Mouse (Mus musculus): ENCODE data around the gene Agap1.

Agap1 gene

DNA sequence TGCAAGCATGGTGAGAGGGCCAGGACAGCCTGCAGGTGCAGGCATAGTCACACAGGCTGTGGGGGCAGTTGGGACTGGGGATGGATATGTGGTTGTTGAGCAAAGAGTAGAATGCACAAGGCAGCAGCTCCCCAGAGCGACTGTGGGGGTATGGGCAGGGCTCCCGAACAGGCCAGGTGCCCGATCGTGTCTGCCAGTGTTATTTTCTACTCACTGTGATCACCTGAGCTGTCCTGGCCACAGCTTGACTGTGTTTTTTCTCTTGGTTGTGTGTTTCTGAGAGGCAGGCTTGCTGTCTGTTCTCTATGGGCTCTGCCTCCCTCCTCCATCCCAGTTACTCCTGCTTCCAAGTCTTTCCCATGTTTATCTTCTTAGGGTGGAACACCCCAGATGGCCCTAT lies 154.2 kb downstream of the Agap1 start:
- in situ Hi-C loops (cut with MboI; ENCODE audit: unreplicated experiment in 2 of 2) = no loop called here

DNA sequence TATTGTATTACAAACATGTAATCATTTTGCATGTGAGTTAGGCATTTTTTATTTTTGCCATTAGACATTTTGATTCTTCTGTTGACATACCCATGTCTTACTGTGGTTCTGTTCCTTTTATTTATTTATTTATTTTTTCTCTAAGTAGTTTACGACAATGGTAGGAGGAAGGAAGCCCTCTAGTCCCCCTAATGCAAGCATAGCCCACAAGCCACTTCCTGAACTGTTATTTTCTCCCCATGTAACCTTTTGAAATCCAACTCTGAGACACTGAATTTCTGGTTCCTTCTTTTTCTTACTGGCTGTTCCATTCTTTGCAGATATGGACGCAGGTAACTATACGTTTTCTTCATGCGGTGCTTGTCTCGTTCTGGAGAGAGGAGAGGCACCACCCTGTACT lies 155.4 kb downstream of the Agap1 start:
- in situ Hi-C loops (cut with MboI; ENCODE audit: unreplicated experiment in 2 of 2) = no loop called here

DNA sequence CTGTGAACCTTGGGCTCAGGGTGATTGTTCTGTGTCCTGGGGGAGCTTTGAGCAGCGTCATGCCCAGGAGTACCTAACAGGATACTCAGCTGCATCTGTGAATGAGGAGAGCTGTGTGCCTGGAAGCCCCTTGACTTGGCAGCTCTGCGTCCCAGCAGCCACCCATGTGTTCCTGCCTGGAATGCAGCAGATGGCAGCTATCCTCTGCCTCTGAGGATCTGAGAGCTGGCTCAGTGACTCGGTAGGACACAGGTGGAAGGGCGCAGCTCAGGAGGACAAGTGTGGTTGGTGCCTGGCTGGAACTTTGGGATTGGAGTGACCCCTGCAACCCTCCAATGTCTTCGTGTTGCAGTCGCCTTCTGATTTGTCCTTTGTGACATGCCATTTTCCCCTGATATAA lies 156.9 kb downstream of the Agap1 start:
- in situ Hi-C loops (cut with MboI; ENCODE audit: unreplicated experiment in 2 of 2) = no loop called here

DNA sequence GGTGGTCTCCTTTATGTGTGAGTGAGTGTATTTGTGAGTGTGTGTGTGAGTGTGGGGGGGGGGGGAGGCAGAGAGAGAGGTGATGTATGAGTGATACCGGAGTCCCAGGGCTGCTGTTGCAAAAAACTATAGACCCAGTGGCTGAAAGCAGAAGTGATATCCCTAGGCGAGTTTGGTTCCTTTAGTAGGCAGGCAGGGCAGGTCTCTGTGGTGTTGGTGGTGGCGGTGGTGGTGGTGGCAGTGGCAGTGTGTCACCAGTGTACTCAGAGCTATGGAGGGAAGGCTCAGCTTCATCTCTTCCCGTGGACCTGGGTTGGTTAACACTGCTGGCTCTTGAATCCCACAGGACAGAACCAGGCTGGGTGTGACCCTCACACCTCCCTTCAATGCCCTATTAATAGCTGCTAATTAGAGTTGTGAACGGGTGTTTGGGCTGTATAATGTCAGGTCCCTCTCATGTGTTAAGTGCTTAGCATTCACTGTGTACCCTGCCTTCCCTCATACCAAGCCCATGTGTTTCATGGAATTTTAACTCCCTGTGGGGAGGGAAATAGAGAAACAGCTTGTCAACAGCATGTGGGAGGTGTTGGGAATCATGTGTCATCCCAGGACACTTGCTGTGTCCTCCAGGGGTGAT lies 158.7 kb downstream of the Agap1 start:
- in situ Hi-C loops (cut with MboI; ENCODE audit: unreplicated experiment in 2 of 2) = no loop called here

DNA sequence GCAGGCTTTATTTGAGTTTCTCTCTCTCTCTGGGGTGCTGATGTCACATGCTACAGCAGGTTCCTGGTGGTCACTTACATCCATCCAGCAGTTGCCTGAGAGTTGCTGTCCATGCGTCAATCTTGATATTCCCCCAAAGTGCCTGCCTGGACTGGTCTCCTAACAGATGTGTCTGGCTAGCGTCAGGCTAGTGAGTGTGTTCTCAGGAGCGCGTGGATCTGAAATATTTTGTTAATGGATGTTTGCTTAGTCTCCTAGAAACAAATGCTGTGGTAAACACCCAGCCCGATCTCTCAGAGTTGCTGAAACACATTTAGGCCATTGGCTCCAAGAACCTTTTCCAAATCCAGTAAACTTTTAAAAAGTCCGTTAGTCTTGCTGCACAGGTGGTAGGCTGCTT lies 161.9 kb downstream of the Agap1 start:
- in situ Hi-C loops (cut with MboI; ENCODE audit: unreplicated experiment in 2 of 2) = no loop called here

DNA sequence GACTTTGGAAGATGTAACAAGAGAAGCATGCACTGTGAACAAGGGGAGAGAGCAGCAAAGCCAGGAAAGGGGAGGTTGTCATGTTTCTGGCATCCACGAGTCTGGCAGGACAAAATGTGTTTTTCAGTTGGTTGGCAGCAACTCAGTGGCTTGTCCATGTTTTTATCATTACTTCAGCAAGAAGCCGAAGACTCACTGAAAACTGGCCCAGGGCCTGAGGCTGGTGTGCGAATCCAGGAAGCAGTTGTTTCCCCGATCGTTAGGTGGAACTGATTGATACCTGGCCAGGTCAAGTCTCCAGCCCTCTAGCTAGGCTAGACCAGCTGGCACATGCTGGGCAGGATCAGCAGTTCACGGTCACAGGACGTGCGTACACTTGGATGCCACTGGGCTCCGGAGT lies 162.7 kb downstream of the Agap1 start:
- in situ Hi-C loops (cut with MboI; ENCODE audit: unreplicated experiment in 2 of 2) = no loop called here

DNA sequence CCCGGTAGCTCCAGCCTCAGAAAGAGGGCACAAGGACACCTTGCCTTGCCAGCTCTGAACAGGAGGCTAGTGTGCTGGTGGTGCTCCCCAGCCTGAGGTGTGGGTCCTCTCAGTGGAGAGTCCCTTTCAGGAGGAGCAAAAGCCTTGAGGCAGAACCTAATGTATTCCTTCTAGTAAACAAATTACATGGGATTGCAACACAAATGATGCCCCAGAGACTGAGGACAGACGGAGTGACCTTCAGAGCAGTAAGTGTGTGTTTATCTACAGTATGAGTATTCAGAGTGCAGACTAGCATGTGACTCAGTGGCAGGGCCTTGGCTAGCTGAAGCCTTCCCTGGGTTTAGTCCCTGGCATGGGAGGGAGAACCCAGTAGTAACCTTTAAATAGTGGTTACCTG lies 165.4 kb downstream of the Agap1 start:
- in situ Hi-C loops (cut with MboI; ENCODE audit: unreplicated experiment in 2 of 2) = no loop called here

DNA sequence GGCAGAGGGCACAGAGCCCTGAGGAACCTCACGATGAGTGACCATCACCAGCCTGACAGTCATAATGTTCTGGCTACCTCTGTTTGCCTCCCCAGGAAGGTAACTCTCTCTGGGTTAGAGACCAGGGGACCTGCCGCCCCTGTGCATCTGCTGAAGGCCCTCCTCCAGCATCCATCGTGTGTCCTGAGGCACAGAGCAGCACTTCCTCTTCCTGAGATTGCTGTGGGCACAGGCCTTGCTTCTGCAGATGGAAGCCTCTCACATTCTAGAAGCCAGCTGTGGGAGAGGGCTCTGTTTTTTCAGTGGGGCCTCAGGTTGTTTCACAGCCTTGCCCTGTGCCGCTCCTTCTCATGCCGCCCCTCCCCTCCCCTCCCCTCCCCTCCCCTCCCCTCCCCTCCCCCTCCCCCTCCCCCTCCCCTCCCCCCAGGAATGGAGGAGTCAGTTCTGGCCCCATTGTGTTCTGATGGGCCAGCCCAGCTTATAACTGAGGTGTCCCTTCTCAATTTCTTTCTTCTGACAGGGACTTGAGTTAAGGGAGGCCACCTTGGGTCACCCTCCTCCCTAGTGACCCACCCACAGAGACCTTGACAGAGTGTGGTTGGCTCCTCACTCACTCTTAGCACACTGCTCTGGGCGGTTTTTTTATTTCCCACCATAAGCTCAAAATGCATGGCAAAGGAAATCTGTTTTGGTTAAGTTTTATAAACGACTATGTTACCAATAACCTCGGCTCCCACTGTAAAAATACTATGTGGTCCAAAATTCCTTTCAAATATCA lies 166.6 kb downstream of the Agap1 start:
- in situ Hi-C loops (cut with MboI; ENCODE audit: unreplicated experiment in 2 of 2) = no loop called here

DNA sequence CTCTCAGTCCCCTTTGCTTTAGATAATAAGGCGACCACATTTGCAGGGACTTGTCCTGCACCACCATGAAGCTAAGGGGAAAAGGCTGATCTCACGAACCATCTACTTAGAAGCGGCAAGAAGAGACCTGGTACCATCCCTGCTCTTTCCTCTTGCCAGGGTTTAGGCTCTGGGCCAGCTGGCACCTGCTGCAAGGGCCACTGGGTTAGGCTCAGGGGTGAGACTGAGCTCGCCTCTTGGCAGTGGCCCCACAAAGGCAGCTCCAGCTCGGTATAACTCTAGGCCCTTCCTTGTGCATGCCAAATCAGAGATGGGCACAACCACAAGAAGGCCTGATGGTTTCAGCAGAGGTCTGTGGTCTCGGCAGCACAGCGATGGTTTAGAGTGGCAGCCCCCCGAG lies 167.3 kb downstream of the Agap1 start:
- in situ Hi-C loops (cut with MboI; ENCODE audit: unreplicated experiment in 2 of 2) = no loop called here

DNA sequence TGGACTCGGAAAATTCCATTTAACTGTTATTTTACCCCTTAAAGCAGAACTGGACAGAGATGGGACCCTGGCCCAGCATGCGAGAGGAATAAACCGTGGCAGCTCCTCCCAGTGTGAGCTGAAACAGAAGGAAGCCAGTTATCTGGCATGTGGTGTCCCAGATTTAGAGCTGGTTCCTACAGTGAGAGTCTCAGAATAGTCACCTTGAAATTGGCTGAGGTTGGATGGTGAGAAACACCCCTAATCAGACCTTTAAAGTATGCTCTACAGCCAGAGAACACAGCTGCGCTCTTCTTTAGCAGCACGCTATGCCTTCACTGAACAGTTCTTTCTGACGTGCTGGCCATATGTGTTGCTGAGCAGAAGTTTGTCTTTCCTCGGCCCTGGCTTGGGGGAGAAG lies 168.2 kb downstream of the Agap1 start:
- in situ Hi-C loops (cut with MboI; ENCODE audit: unreplicated experiment in 2 of 2) = no loop called here

DNA sequence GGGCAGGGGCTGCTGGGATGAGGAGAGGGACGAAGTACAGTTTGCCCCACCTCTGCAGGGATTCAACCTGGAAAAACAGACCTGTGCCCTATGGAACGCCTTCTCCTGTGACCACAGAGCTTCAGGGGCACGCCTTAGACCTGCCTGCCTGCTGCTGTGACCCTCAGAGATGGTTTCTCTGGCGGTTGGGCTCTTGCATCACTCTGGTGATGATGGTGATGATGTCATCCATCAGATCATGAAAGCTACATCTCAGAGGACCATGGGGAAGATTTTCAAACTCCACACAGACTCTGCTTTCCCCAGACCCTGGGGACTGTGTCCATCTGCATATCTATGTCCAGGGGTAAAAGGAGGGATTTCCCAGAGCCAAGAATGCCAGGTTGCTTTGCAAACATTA lies 170.7 kb downstream of the Agap1 start:
- in situ Hi-C loops (cut with MboI; ENCODE audit: unreplicated experiment in 2 of 2) = loop anchor here in 1 of 2 experiments (25.0 kb wide), 1 partner anchor 962 kb away; no protein-coding TSS in a partner anchor

DNA sequence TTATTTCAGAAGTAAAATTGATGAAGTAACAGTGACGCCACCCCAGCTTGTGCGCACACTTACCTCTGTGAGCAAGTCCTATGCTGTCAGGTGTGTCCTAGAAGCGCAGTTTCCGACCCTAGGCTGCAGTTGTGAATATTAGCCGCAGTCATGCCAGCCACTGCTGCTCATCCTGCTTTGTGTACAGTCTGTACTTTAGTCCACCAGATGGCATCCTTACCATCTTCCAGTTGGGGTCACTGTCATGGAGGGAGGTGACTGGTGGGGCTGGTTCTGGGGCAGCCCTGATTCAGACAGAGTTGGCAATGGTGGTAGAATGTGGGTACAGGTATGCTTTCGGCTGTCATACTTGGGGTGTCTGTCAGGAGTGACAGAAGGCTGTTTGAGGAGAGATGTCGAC lies 171.4 kb downstream of the Agap1 start:
- in situ Hi-C loops (cut with MboI; ENCODE audit: unreplicated experiment in 2 of 2) = loop anchor here in 1 of 2 experiments (25.0 kb wide), 1 partner anchor 961 kb away; no protein-coding TSS in a partner anchor

DNA sequence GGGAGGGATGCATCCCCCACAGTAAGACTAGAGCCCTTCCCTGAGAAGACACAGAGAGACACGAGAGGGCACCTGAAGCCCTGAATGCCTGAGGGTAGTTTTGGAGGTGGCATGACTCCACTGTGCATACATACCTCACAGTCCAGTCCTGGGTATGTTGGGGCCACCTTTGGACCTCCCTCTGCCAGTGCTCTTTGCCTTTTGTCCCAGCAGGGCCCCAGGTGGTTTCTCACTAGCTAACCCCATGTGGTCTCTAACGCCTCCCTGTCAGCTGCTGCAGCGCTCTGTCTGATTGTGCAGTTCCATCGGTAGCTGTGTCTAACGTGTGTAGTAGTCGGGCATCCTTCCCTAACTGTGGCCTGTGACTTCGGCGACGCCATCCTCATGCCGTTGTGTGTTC lies 172.3 kb downstream of the Agap1 start:
- in situ Hi-C loops (cut with MboI; ENCODE audit: unreplicated experiment in 2 of 2) = loop anchor here in 1 of 2 experiments (25.0 kb wide), 1 partner anchor 960 kb away; no protein-coding TSS in a partner anchor

DNA sequence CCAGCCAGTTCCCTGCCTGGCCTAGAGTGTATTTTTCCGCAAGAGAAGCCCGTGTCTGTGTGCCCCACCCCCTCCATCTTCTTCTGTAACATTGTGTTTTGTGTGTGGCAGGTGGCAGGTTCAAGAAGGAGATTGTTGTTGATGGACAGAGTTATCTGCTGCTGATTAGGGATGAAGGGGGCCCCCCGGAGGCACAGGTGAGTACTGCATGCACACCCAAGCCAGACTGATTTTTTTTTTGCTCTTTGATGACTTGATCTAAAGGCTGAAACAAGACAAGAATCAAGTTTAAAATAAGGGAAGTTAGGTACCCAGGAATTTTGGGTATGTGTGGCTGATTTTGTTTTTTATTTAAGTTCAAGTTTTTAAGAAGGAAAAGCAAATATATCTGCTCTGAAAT lies 173.0 kb downstream of the Agap1 start:
- in situ Hi-C loops (cut with MboI; ENCODE audit: unreplicated experiment in 2 of 2) = loop anchor here in 1 of 2 experiments (25.0 kb wide), 1 partner anchor 960 kb away; no protein-coding TSS in a partner anchor

DNA sequence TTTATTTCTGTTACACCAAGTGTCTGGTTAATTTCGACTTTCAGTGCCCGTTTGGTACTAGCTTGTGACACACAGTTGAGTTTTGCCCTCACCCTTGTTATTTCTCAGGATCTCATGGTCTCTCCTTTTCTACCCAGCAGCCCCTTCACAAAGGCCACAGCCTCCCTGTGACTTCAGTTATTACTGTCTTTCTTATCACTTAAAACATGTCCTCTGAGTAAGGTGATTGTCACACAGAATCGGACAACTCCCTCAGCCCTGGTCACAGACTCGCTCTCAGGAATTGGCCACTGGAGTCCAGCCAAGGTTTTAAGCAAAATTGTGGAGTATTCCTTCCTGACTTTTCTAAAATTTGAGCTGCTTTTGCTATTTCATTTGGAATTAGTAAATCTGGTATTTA lies 176.2 kb downstream of the Agap1 start:
- in situ Hi-C loops (cut with MboI; ENCODE audit: unreplicated experiment in 2 of 2) = loop anchor here in 1 of 2 experiments (25.0 kb wide), 1 partner anchor 956 kb away; no protein-coding TSS in a partner anchor

DNA sequence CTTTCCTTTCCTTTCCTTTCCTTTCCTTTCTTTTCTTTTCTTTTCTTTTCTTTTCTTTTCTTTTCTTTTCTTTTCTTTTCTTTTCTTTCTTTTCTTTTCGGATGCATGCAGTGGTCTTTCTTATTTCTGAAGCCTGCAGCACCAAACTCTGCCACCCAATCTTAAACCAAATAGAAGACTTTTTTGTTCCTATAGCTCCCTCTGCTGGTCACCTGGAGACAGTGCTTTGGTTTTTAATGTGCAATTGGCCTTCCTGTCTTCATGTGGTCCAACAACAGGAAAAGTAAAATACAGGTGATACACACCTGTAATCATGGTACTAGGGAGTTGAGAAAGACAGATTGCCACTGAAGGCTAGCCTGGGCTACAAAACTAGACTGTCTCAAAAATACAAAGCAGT lies 177.1 kb downstream of the Agap1 start:
- in situ Hi-C loops (cut with MboI; ENCODE audit: unreplicated experiment in 2 of 2) = loop anchor here in 1 of 2 experiments (25.0 kb wide), 1 partner anchor 956 kb away; no protein-coding TSS in a partner anchor

DNA sequence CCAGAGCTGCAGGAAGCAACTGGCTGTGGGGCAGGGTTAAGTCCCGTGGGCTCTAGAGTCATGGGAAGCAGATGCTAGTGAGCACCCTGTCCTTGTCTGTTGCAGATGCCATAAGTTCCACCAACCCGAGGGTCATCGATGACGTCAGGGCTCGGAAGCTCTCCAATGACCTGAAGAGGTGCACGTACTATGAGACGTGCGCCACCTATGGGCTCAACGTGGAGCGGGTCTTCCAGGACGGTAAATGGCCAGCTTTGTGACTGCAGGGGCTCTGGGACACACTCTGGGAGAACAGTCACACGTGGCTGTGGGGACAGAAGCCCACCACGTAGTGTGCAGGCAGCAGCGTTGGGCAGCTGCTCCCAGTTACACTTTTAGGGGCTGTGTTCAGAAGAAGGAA lies 179.4 kb downstream of the Agap1 start:
- in situ Hi-C loops (cut with MboI; ENCODE audit: unreplicated experiment in 2 of 2) = loop anchor here in 1 of 2 experiments (25.0 kb wide), 1 partner anchor 953 kb away; no protein-coding TSS in a partner anchor

DNA sequence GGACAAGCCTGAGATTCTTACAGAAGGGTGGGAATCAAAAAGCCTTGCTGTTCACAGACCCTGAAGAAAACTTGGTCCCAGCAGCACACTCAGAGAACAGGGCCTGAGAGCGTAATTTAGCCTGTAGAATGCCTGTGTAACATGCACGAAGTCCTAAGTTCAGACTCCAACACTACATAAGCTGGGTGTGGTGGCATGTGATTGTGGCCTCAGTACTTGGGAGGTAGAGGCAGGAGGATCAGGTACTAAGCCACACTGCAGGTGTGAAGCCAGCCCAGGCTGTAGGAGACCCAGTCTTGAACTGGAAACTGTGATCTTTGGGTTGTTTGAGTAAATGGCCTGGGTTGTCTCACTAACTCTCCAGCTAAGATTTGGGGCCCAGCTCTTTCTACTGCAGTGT lies 180.5 kb downstream of the Agap1 start:
- in situ Hi-C loops (cut with MboI; ENCODE audit: unreplicated experiment in 2 of 2) = loop anchor here in 1 of 2 experiments (25.0 kb wide), 1 partner anchor 952 kb away; no protein-coding TSS in a partner anchor

DNA sequence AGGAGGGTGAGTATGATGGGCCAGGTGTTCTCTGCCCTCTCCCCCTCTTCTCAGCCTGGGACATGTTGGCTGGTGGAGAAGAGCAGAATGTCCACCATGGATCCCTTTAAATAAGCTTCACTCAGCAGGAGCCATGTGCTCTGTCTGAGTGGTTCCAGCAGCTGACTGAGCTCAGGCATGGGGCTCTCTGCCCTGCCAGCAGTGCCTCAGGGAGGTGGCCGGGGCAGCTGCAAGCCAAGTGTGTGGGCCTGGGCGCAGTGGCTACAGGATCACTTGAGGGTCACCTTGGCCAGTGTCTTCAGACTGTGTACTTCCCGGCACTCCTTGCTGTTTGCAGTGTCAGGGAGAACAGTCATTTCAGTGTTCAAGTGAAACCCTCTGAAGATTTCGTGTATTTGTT lies 183.1 kb downstream of the Agap1 start:
- in situ Hi-C loops (cut with MboI; ENCODE audit: unreplicated experiment in 2 of 2) = loop anchor here in 1 of 2 experiments (25.0 kb wide), 1 partner anchor 950 kb away; no protein-coding TSS in a partner anchor

DNA sequence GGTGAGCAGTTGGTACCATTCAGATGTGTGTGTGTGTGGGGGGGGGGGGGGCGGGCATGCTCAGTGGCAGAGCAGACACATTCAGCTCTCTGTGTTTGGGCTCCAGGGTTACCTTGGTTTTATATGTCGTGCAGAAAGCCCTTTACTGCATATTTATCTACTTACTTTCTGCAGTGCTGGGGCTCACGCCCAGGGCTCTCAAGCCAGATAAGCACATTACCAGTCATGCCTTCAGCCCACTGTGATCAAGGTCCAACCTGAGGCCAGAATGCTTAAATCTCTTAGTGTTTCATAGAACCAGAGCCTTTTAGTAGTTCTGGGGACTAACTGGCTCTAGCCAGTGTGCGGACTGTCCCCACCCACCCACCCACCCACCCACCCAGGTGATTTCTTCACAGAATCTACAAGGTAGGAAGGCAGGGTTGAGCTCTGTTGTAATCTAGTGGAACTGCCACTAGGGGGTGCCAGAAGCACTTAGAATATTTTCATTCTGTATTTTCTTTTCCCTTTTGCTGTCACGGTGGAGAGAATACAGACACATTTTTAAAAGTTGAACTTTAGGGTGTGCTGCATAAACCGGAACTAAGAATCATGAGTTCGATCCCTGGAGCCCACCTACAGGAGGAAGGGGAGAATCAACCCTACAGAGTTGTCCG lies 189.0 kb downstream of the Agap1 start:
- in situ Hi-C loops (cut with MboI; ENCODE audit: unreplicated experiment in 2 of 2) = loop anchor here in 1 of 2 experiments (25.0 kb wide), 1 partner anchor 944 kb away; no protein-coding TSS in a partner anchor

DNA sequence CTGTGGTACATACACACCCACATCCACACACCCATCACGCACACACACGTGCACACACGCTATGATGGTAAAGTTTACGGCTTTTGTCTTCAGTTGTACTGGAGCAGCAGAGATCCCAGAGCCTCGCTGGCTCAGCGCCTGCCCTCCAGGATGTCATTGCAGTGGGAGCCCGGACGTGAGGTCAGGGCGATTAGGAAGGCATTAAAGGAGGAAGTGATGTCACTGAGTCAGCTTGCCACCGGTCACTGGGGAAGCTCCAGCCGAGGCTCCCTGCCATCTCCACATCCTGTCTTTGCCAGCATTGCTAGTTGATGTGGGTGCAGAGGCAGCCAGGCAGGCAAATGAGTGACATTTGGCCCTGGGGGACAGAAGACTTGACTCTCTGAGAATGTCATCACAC lies 189.5 kb downstream of the Agap1 start:
- in situ Hi-C loops (cut with MboI; ENCODE audit: unreplicated experiment in 2 of 2) = loop anchor here in 1 of 2 experiments (25.0 kb wide), 1 partner anchor 943 kb away; no protein-coding TSS in a partner anchor

All from v-Abl transformed pro-B cells (cell line).